Comparison of ENCODE assay signal across 15 mouse cellular contexts in the genomic region with DNA sequence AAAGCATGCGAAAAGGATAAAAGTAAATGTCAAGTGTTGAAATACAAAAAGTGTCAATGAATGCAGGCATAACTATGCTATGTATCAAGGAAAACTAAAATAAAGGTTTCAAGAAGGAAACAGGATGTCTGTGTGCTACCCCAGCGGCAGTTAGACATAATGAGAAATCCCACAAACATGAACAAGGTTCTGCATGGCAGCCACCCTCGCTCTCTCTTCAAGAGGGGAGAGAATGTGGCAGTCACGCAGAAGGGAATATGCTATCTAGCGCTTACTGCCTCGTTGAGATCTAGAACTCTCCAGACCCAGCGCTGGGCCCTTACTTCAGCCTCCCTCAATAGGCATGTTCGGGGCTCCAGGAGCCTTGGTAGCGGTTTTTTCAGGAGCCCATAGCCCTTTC.
"Had no signal": no experiment of that assay in that cellular context is flagged by ENCODE, and none has a peak within 500 bp of the region (broad histone marks: within the 10 kb centered on the region; RNA-seq: fewer than 3 reads in every experiment).

No protein-coding gene starts in this region.

- H3K27ac ChIP-seq: kidney, postnatal 0 days; liver, embryonic 13.5 days; midbrain, embryonic 12.5 days; midbrain, embryonic 15.5 days; neural tube, embryonic 12.5 days; neural tube, embryonic 15.5 days had no signal

- DNase-seq: kidney, adult 2 months; kidney, postnatal 25 days; liver, embryonic 13.5 days; lung, adult 2 months; lung, postnatal 14 days; lung, postnatal 4 days; retina, postnatal 1 day; thymus, adult 18-20 months; thymus, postnatal 14 days; thymus, postnatal 4 days had no signal

- ATAC-seq: midbrain, embryonic 15.5 days had no signal

- H3K4me3 ChIP-seq: liver, embryonic 13.5 days; midbrain, embryonic 12.5 days; midbrain, embryonic 15.5 days; neural tube, embryonic 12.5 days; neural tube, embryonic 15.5 days had no signal
